Mouse (Mus musculus) heart, adult 2 months (tissue): ENCODE measurements at regions not wholly inside any gene's neighbourhood (a gene's known extent, or its start where the extent isn't known, plus 50 kb on each side); places are given as distances from the start of the nearest gene placed in this dataset.

ENCODE experiments used
- CTCF ChIP-seq: fragments of 200-600 bp; IDR thresholded peaks from 2 replicates; pipeline ENCODE4 v1.8.1; 2022; ENCODE audit warnings: antibody characterized with exemption, mild to moderate bottlenecking, moderate library complexity
- POLR2A ChIP-seq: fragments of 200-500 bp; IDR thresholded peaks from 2 replicates; pipeline ENCODE4 v1.6.1; 2011; ENCODE audit warnings: mild to moderate bottlenecking, low read depth, low read length, control low read depth; ENCODE audit not compliant: insufficient read depth

DNA sequence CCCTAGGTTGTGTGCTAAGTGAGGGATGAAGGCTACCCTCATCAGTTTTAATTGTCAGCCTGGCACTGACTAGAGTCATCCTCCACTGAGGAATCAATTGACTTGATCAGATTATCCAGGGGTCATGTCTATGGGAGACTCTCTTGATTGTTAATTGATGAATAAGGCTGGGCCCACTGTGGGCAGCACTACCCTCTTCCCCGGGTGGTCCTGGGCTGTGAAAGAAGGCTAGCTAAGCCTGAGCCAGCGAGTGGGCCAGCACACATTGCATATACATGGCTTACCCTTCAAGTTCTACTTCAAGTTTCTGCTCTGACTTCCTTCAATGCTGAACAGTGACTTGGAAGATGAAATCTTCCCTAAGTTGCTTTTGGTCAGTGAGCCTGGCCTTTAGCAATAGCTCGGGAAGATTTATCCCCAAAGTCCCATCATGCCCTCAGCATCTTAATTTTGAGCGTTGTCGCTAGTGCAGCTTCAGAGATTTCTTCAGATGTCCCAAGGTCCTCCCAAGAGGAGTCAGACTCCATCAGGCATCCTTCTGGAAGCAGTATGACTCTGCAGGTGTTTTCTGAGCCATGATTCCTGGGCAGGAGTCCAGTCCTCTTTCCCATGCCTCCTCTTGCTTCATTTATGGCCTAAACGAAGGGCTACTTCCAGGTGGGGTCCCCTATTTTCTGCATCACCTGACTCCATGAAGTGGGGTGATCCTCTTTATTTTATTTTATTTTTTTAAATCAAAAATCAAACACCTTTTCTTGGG lies 55.7 kb upstream of the Ywhaq start:
- TF ChIP-seq POLR2A: no peak
- no peak for TF ChIP-seq CTCF
